Mouse (Mus musculus) midbrain, postnatal 0 days (tissue): ENCODE measurements around the gene Wbp1. TPM values are rescaled to one million over a fixed set of nuclear protein-coding genes. Genes with fewer than 3 reads are reported as not detected.
A peak's percentile ranks its signal among the peaks of the same experiment; 100 is the strongest.

Experiments used
- ATAC-seq: fragments of 200-750 bp; cut with Nextera tagmentation; 2 replicates; pipeline ENCODE4 v1.8.0; 2017; ENCODE audit warnings: moderate number of reproducible peaks, mild to moderate bottlenecking, moderate TSS enrichment, moderate library complexity; ENCODE audit not compliant: low FRiP score
- DNase-seq: peaks from one replicate; pipeline ENCODE4 v3.0.0-alpha.2; 2015; ENCODE audit warnings: low spot score
- H3K27ac ChIP-seq: fragments of 300-500 bp; sonication (generic); 2 replicates; pipeline ENCODE4 v1.5.1; 2014; ENCODE audit warnings: low read depth, mild to moderate bottlenecking, low read length, mixed read lengths
- H3K27me3 ChIP-seq: fragments of 300-500 bp; sonication (generic); 2 replicates; pipeline ENCODE4 v1.6.1; 2014; ENCODE audit warnings: low read length, control low read depth, mixed read lengths; ENCODE audit not compliant: insufficient read depth
- H3K36me3 ChIP-seq: fragments of 300-500 bp; sonication (generic); 2 replicates; pipeline ENCODE4 v1.6.1; 2014; ENCODE audit warnings: low read length, control low read depth, mixed read lengths; ENCODE audit not compliant: insufficient read depth
- H3K4me1 ChIP-seq: fragments of 300-500 bp; sonication (generic); 2 replicates; pipeline ENCODE4 v1.6.1; 2014; ENCODE audit warnings: mild to moderate bottlenecking, control low read depth, antibody characterized with exemption, low read length, mixed read lengths; ENCODE audit not compliant: insufficient read depth
- H3K4me2 ChIP-seq: fragments of 300-500 bp; sonication (generic); 2 replicates; pipeline ENCODE4 v1.6.1; 2014; ENCODE audit warnings: low read depth, mild to moderate bottlenecking, low read length, mixed read lengths; ENCODE audit not compliant: poor library complexity, severe bottlenecking
- H3K4me3 ChIP-seq: fragments of 300-500 bp; sonication (generic); 2 replicates; pipeline ENCODE4 v1.5.1; 2014; ENCODE audit warnings: low read depth, mild to moderate bottlenecking, low read length, moderate library complexity
- H3K9ac ChIP-seq: fragments of 300-500 bp; sonication (generic); replicated peaks from 2 replicates; pipeline ENCODE4 v1.6.1; 2014; ENCODE audit warnings: mild to moderate bottlenecking, low read length, moderate library complexity, mixed read lengths; ENCODE audit not compliant: poor library complexity, severe bottlenecking
- H3K9me3 ChIP-seq: fragments of 300-500 bp; sonication (generic); 2 replicates; pipeline ENCODE4 v1.6.1; 2016; ENCODE audit warnings: low read length, control low read depth
- CTCF ChIP-seq: IDR thresholded peaks from 2 replicates; pipeline ENCODE4 v1.5.1; 2016; ENCODE audit warnings: antibody characterized with exemption, mild to moderate bottlenecking
- WGBS: fragments of 180-500 bp; shearing (Covaris S2); extraction: QIAGEN DNeasy Blood & Tissue Kit; methylation state at CpG from one replicate; pipeline ENCODE4 v1.1.7; 2014; 5-methylcytosine and 5-hydroxymethylcytosine counted together
- polyA plus RNA-seq: library from polyadenylated mRNA; unstranded; fragments of >200 nt; fragmentation: Nextera tagmentation; extraction: Ambion mirVana; gene quantifications from 2 replicates; pipeline ENCODE4 v1.2.1, GENCODE M21; 2015
- total RNA-seq: library from RNA; depleted of rRNA; stranded (reverse); fragments of >200 nt; gene quantifications from 2 replicates; pipeline ENCODE4 v1.2.3, GENCODE M21; 2014

Wbp1 gene
- total and polyA plus RNA-seq, 2 experiments from 2014 or later = 85.3 to 199 TPM

GRCm38 (mm10) chr6:83111510-83112136 lies 9.7 kb downstream of the Wbp1 start:
- H3K4me3 ChIP-seq = no peak overlapping the region
- no peak for ATAC-seq
- WGBS = 93% methylated on average over 4 of the region's 4 CpGs

GRCm38 (mm10) chr6:83108762-83109668 lies 12.3 kb downstream of the Wbp1 start, which contains the start of gene Mrpl53:
Mrpl53 (plus strand) TSS chr6:83109040.
- Histone ChIP-seq H3K9ac (peak within 1 kb of the TSS; percentile 81), H3K4me1 (peaks cover 10% of the 10 kb centered on the region; the same call in 1 of the 2 replicates), H3K36me3 (peaks cover 17% of the 10 kb centered on the region; the same call in 1 of the 2 replicates), H3K27me3 (no peaks in the 10 kb centered on the region), H3K27ac (peak within 1 kb of the TSS; percentile 89), H3K4me3 (peak within 1 kb of the TSS; percentile 81), H3K4me2 (peak within 1 kb of the TSS; percentile 88), H3K9me3 (no peaks in the 10 kb centered on the region)
- ATAC-seq (peak; percentile 90), DNase-seq (peak; percentile 87)
- 1% methylated on average over 76 of the region's 76 CpGs for WGBS
- no peak for TF ChIP-seq CTCF

More at GRCm38 (mm10) chr6:83111510-83112136, 9.7 kb downstream of the Wbp1 start:
- H3K4me1 ChIP-seq = peaks cover 10% of the 10 kb centered on the region; the same call in 1 of the 2 replicates
- H3K36me3 ChIP-seq = 0 out of 2 replicates have a peak, but pooled peaks cover 8% of the 10 kb centered on the region
- no peak overlapping the region for H3K27ac ChIP-seq
- DNase-seq = no peak
- no peak overlapping the region for H3K9ac ChIP-seq
- H3K4me2 ChIP-seq = no peak overlapping the region
- H3K27me3 ChIP-seq = no peaks in the 10 kb centered on the region
- no peaks in the 10 kb centered on the region for H3K9me3 ChIP-seq
- no peak for TF ChIP-seq CTCF

DNA sequence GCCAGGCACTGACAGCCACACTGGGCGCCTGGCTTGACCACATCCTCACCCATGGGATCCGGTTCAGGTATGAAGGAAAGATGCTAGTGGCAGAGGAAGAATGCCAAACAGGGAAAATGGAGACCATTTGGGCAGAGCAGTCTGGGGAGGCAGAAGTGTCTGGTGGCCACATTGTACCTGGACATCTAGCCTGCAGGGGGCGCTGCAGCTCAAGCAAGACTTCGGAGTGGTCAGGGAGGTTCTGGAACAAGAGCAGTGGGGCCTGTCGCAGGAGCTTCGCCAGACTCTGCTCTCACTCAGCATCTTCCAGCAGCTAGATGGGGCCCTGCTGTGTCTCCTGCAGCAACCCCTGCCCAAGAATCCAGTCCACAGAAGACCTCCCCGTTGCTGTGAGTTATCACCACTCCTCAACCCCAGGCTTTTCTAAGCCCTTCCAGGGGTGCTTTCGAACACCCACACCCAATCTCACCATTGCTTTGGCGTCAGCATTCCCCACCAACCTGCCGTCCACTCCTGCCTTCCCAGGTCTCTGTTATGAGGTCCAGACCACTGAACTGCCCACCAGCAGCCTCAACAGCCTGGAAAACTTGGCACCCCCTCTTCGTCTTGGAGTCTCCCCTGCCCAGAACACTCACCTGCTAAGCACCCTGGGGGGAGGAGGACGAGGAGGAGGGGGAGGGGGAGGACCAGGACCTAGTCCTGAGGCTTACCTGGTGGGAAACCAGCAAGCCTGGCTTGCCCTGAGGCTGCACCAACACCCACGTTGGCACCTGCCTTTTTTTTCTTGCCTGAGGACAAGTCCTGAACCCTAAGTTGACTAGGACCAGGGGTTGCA lies 13.6 kb downstream of the Wbp1 start:
- TF ChIP-seq CTCF = peak; percentile 73
- 34% methylated on average over 13 of the region's 13 CpGs for WGBS
- H3K36me3 ChIP-seq = peaks cover 17% of the 10 kb centered on the region; the same call in 1 of the 2 replicates
- no peaks in the 10 kb centered on the region for H3K9me3 ChIP-seq
- peak overlapping the region; percentile 81; the same call in 1 of the 2 replicates for H3K4me3 ChIP-seq
- ATAC-seq = no peak
- no peaks in the 10 kb centered on the region for H3K27me3 ChIP-seq
- peak; percentile 69 for DNase-seq
- H3K4me2 ChIP-seq = peak overlapping the region; percentile 88
- peaks cover 17% of the 10 kb centered on the region for H3K4me1 ChIP-seq
- no peak overlapping the region for H3K9ac ChIP-seq
- peak overlapping the region; percentile 89 for H3K27ac ChIP-seq

DNA sequence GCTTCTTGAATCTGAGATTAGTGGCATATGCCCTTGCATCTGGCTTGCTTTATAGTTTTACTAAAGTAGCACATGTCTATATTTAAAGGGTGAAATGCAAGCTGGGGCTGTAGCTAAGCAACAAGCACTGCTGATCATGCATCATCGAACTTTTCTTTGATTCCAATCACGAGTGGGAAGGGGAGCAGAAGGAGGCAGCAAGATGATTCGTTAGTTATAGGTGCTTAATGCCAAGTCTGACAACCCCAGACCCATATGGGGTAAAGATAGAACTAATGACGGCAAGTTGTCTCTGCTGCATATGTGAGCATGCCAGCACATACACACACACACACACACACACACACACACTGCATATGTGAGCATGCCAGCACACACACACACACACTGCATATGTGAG lies 17.2 kb downstream of the Wbp1 start:
- no peak for DNase-seq
- TF ChIP-seq CTCF = no peak
- H3K36me3 ChIP-seq = peaks cover 17% of the 10 kb centered on the region; the same call in 1 of the 2 replicates
- H3K4me3 ChIP-seq = no peak overlapping the region
- no peak for ATAC-seq
- H3K27ac ChIP-seq = no peak overlapping the region
- 70% methylated on average over 4 of the region's 4 CpGs for WGBS
- H3K4me2 ChIP-seq = no peak overlapping the region
- no peak overlapping the region for H3K9ac ChIP-seq
- peaks cover 18% of the 10 kb centered on the region for H3K4me1 ChIP-seq
- no peaks in the 10 kb centered on the region for H3K9me3 ChIP-seq
- no peaks in the 10 kb centered on the region for H3K27me3 ChIP-seq

DNA sequence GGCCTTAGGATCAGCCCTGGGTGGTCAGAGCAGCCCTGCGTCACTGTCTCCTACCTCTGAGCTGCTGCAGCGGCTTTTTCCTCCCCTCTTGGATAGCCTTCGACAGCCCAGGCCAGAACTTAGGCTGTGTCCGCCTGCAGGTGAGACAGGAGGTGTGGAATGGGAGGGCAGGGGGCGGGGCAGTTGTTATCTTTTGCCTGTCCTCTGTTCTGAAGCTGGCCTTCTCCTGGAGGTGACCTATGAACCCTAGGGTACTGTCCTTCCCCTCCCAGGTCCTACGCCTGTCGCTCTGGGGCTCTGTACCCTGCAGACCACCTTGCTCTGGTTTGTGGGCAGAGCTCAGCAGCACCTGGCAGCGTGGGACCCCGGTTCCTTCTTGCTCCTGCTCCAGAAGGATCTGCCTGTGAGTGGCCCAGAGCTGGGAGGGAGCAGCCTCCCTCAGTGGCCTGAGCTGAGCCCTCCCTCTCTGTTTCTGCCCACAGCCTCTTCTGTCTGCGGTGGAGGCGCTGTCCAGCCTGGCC lies 18.2 kb downstream of the Wbp1 start:
- Histone ChIP-seq H3K4me2 (peak overlapping the region; percentile 74), H3K9ac (peak overlapping the region; percentile 83), H3K27ac (0 out of 2 replicates have a peak overlapping the region, but pooled peaks have one; percentile 7), H3K4me1 (peaks cover 13% of the 10 kb centered on the region), H3K27me3 (no peaks in the 10 kb centered on the region), H3K9me3 (no peaks in the 10 kb centered on the region), H3K4me3 (peak overlapping the region; percentile 78), H3K36me3 (peaks cover 17% of the 10 kb centered on the region; the same call in 1 of the 2 replicates)
- DNase-seq = no peak
- 56% methylated on average over 11 of the region's 11 CpGs for WGBS
- TF ChIP-seq CTCF = no peak
- no peak for ATAC-seq
